Mouse (Mus musculus): ENCODE measurements at regions not wholly inside any gene's neighbourhood (a gene's known extent, or its start where the extent isn't known, plus 50 kb on each side); places are given as distances from the start of the nearest gene placed in this dataset.

DNA sequence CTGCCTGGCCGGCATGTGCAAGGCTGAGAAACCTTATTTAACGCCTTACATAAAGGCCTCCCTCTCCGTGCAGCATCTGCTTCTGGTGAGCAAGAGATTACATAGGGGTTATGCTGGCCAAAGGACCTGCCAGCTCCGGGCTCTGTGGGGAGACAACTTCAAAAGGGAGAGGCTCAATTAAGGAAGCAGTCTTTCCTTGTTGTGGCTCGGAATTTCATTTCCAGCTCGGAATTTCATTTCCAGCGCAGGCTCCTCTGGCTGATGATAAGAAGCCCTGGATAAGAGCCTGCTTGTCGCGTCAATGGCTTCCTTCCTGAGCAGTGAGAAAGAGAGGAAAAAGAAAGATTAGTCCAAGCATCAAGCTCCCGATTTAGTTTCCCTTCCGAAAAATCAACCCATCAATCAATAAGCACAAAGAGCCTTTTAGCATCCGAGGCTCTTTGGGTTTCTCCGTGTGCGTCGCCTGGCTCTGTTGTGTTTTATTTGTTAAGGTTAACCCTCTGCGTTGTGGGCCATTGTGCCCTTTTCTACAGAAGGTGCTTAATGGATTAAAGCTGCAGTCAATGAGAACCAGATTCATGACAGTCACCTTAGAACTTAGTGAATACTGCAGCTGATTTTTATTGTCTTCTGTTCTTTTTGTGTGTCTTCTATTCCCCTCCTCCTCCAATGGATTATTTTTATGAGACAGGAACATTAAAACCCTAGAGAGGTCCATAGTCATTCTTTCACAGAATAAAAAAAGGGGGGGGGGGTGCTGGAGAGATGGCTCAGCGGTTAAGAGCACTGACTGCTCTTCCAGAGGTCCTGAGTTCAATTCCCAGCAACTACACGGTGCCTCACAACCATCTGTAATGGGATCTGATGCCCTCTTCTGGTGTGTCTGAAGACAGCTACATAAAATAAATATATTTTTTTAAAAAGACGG is 218.3 kb downstream of the Myo1b start:
- Histone ChIP-seq H3K4me2 (replicated peaks; ENCODE audit: low read depth) (peak overlapping the region; percentile 45), H3K4me1 (replicated peaks; ENCODE audit: control insufficient read depth, insufficient read depth, low read length) (0 out of 2 replicates have a peak, but pooled peaks cover 6% of the 10 kb centered on the region), H3K36me3 (ENCODE audit: control insufficient read depth, insufficient read depth) (no peaks in the 10 kb centered on the region), H3K9ac (ENCODE audit: low read depth, low read length) (no peak overlapping the region), H3K27ac (ENCODE audit: low read depth, low read length) (no peak overlapping the region), H3K9me3 (ENCODE audit: control insufficient read depth) (no peaks in the 10 kb centered on the region), H3K27me3 (replicated peaks; ENCODE audit: control insufficient read depth, insufficient read depth, low read length) (no peaks in the 10 kb centered on the region), H3K4me3 (ENCODE audit: low read depth, low read length) (no peak overlapping the region)
- no peak for TF ChIP-seq CTCF (IDR thresholded peaks at IDR 0.05; ENCODE audit: low read depth)
- no peak for ATAC-seq
- 25% methylated on average over 19 of the region's 19 CpGs for WGBS

DNA sequence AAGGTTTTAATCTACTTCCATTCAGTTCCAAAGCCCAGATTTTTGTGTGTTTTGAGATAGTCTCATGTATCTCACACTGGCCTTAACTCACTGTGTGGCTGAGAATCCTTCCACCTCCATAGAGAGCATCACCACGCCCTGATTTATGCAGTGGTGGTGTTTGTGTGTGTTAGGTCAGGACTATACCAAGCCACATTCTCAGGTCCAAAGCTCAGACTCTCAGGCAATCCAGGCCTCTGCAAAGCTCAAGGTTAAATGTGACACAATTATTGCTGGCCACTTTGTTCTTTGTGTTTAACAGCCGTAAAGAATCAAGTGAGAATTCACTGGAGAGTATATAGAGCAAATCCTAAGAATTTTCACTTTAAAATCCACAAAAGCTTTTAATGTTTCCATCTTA is 218.2 kb upstream of the Nabp1 start:
- WGBS = 52% methylated on average over 2 of the region's 2 CpGs
- Histone ChIP-seq H3K27ac (ENCODE audit: low read depth, low read length) (no peak overlapping the region), H3K4me3 (ENCODE audit: low read depth, low read length) (no peak overlapping the region), H3K27me3 (replicated peaks; ENCODE audit: control insufficient read depth, insufficient read depth, low read length) (no peaks in the 10 kb centered on the region), H3K4me1 (replicated peaks; ENCODE audit: control insufficient read depth, insufficient read depth, low read length) (0 out of 2 replicates have a peak, but pooled peaks cover 6% of the 10 kb centered on the region), H3K9me3 (ENCODE audit: control insufficient read depth) (no peaks in the 10 kb centered on the region), H3K9ac (ENCODE audit: low read depth, low read length) (no peak overlapping the region), H3K4me2 (replicated peaks; ENCODE audit: low read depth) (no peak overlapping the region), H3K36me3 (ENCODE audit: control insufficient read depth, insufficient read depth) (no peaks in the 10 kb centered on the region)
- peak; percentile 74 for ATAC-seq
- no peak for TF ChIP-seq CTCF (IDR thresholded peaks at IDR 0.05; ENCODE audit: low read depth)

DNA sequence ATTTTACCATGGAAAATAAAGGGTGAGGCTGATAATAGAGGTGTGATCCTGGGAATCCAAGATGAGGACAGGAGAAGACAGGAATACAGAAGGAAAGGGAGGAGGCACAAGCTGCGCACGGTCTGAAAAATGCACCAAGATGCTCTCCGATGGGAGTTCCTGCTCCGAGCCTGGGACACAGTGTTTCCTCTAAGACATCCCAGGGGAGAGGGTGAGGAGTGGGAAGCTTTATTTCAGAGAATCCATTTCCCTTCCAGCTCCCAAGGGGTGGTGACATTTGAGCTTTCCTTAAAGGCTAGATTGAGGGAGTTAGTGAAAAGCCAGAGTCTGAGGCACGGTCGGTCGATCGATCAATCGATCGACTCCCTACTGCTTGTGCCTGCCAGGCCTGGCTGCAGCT is 212.7 kb upstream of the Nabp1 start:
- Histone ChIP-seq H3K9me3 (ENCODE audit: control insufficient read depth) (no peaks in the 10 kb centered on the region), H3K36me3 (ENCODE audit: control insufficient read depth, insufficient read depth) (no peaks in the 10 kb centered on the region), H3K4me3 (ENCODE audit: low read depth, low read length) (no peak overlapping the region), H3K27me3 (replicated peaks; ENCODE audit: control insufficient read depth, insufficient read depth, low read length) (no peaks in the 10 kb centered on the region), H3K9ac (ENCODE audit: low read depth, low read length) (no peak overlapping the region), H3K4me2 (replicated peaks; ENCODE audit: low read depth) (no peak overlapping the region), H3K27ac (ENCODE audit: low read depth, low read length) (no peak overlapping the region), H3K4me1 (replicated peaks; ENCODE audit: control insufficient read depth, insufficient read depth, low read length) (no peaks in the 10 kb centered on the region)
- WGBS = 96% methylated on average over 10 of the region's 10 CpGs
- no peak for TF ChIP-seq CTCF (IDR thresholded peaks at IDR 0.05; ENCODE audit: low read depth)
- no peak for ATAC-seq

GRCm38 (mm10) chr1:51689461-51690223 is 211.4 kb upstream of the Nabp1 start:
- Histone ChIP-seq H3K27me3 (replicated peaks; ENCODE audit: control insufficient read depth, insufficient read depth, low read length) (no peaks in the 10 kb centered on the region), H3K4me3 (ENCODE audit: low read depth, low read length) (no peak overlapping the region), H3K36me3 (ENCODE audit: control insufficient read depth, insufficient read depth) (no peaks in the 10 kb centered on the region), H3K4me2 (replicated peaks; ENCODE audit: low read depth) (no peak overlapping the region), H3K9me3 (ENCODE audit: control insufficient read depth) (no peaks in the 10 kb centered on the region), H3K9ac (ENCODE audit: low read depth, low read length) (no peak overlapping the region), H3K27ac (ENCODE audit: low read depth, low read length) (no peak overlapping the region), H3K4me1 (replicated peaks; ENCODE audit: control insufficient read depth, insufficient read depth, low read length) (no peaks in the 10 kb centered on the region)
- peak; percentile 47 for TF ChIP-seq CTCF (IDR thresholded peaks at IDR 0.05; ENCODE audit: low read depth)
- no peak for ATAC-seq
- 70% methylated on average over 9 of the region's 9 CpGs for WGBS

GRCm38 (mm10) chr1:51688946-51689345 is 210.7 kb upstream of the Nabp1 start:
- no peak for TF ChIP-seq CTCF (IDR thresholded peaks at IDR 0.05; ENCODE audit: low read depth)
- Histone ChIP-seq H3K27ac (ENCODE audit: low read depth, low read length) (no peak overlapping the region), H3K9ac (ENCODE audit: low read depth, low read length) (no peak overlapping the region), H3K4me2 (replicated peaks; ENCODE audit: low read depth) (no peak overlapping the region), H3K27me3 (replicated peaks; ENCODE audit: control insufficient read depth, insufficient read depth, low read length) (no peaks in the 10 kb centered on the region), H3K4me3 (ENCODE audit: low read depth, low read length) (no peak overlapping the region), H3K36me3 (ENCODE audit: control insufficient read depth, insufficient read depth) (no peaks in the 10 kb centered on the region), H3K4me1 (replicated peaks; ENCODE audit: control insufficient read depth, insufficient read depth, low read length) (no peaks in the 10 kb centered on the region), H3K9me3 (ENCODE audit: control insufficient read depth) (no peaks in the 10 kb centered on the region)
- ATAC-seq = no peak
- WGBS = 80% methylated on average over 5 of the region's 5 CpGs

DNA sequence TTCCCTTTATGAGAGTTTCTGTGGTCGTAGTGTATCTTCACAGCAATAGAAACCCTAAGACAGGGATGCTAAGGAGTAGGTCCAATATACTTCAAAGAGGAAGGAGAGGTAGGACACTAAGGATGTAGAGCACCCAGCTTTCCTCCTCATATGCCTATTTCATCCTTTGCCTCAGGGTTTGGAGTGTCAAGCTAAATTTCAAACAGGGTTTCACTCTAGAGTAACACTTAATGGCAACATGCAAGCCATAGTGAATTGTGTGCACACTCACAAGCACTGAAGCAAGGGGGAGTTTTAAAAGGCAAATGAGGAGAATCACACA is 210.0 kb upstream of the Nabp1 start:
- H3K4me2 ChIP-seq (replicated peaks; ENCODE audit: low read depth) = no peak overlapping the region
- no peaks in the 10 kb centered on the region for H3K27me3 ChIP-seq (replicated peaks; ENCODE audit: control insufficient read depth, insufficient read depth, low read length)
- no peak for ATAC-seq

More for the DNA sequence above, 210.0 kb upstream of the Nabp1 start:
- Histone ChIP-seq H3K36me3 (ENCODE audit: control insufficient read depth, insufficient read depth) (no peaks in the 10 kb centered on the region), H3K9me3 (ENCODE audit: control insufficient read depth) (no peaks in the 10 kb centered on the region), H3K4me1 (replicated peaks; ENCODE audit: control insufficient read depth, insufficient read depth, low read length) (no peaks in the 10 kb centered on the region), H3K27ac (ENCODE audit: low read depth, low read length) (no peak overlapping the region), H3K4me3 (ENCODE audit: low read depth, low read length) (no peak overlapping the region), H3K9ac (ENCODE audit: low read depth, low read length) (no peak overlapping the region)
- TF ChIP-seq CTCF (IDR thresholded peaks at IDR 0.05; ENCODE audit: low read depth) = no peak
- 32% methylated on average over 1 of the region's 1 CpGs for WGBS

All from intestine, postnatal 0 days (tissue).